Mouse (Mus musculus): ENCODE data around the gene Olfr1366.
A peak's percentile ranks its signal among the peaks of the same experiment; 100 is the strongest.
"Not testable (repeated sequence)": the region's sequence is repeated elsewhere in the genome, so short reads cannot be mapped to it uniquely, and the experiment has no call there.

The Olfr1366 gene

GRCm38 (mm10) chr13:21542708-21543107 lies at the start of gene Olfr1366:
Gene Olfr1366, minus strand, starts transcription at chr13:21542808.
- DNase-seq (ENCODE audit: low spot score), result no peak

- DNase-seq (ENCODE audit: low spot score), result no peak
Observed at GRCm38 (mm10) chr13:21591618-21592017, 49.0 kb upstream of the Olfr1366 start.

GRCm38 (mm10) chr13:21581659-21582058 lies 39.1 kb upstream of the Olfr1366 start, which contains the start of gene Olfr1364:
Gene Olfr1364, minus strand, starts transcription at chr13:21581759.
- no peak for DNase-seq (ENCODE audit: low spot score)

GRCm38 (mm10) chr13:21559793-21560192 lies 17.2 kb upstream of the Olfr1366 start, which contains the start of gene Olfr1535:
Gene Olfr1535, minus strand, starts transcription at chr13:21559893.
- no peak for DNase-seq (ENCODE audit: low spot score)

GRCm38 (mm10) chr13:21550416-21551110 lies 8.0 kb upstream of the Olfr1366 start:
- no peak for DNase-seq (ENCODE audit: low spot score)

GRCm38 (mm10) chr13:21549487-21549886 lies 6.9 kb upstream of the Olfr1366 start:
- DNase-seq (ENCODE audit: low spot score), result no peak

GRCm38 (mm10) chr13:21530781-21531201 lies 11.8 kb downstream of the Olfr1366 start, which contains the start of gene Zkscan8:
Gene Zkscan8, minus strand, starts transcription at chr13:21531120.
- peak; percentile 81 for DNase-seq (ENCODE audit: low spot score)

GRCm38 (mm10) chr13:21530136-21530535 lies 12.5 kb downstream of the Olfr1366 start:
- peak; percentile 13 for DNase-seq (ENCODE audit: low spot score)

- peak; percentile 88 for DNase-seq (ENCODE audit: low spot score)
Observed at GRCm38 (mm10) chr13:21506221-21506649, 36.4 kb downstream of the Olfr1366 start.

- no peak for DNase-seq (ENCODE audit: low spot score)
Observed at GRCm38 (mm10) chr13:21502296-21502695, 40.3 kb downstream of the Olfr1366 start.

- not testable (repeated sequence) for DNase-seq (ENCODE audit: low spot score)
Observed at GRCm38 (mm10) chr13:21501182-21501581, 41.4 kb downstream of the Olfr1366 start, which contains the start of gene Gm11273. Gene Gm11273, minus strand, starts transcription at chr13:21501418.

- DNase-seq (ENCODE audit: low spot score), result no peak
Observed at GRCm38 (mm10) chr13:21495080-21495479, 47.5 kb downstream of the Olfr1366 start, which contains the start of gene AK157302. Gene AK157302, plus strand, starts transcription at chr13:21495223.

- no peak for DNase-seq (ENCODE audit: low spot score)
Observed at GRCm38 (mm10) chr13:21492847-21493246, 49.8 kb downstream of the Olfr1366 start.

GRCm38 (mm10) chr13:21486881-21487280 lies 55.7 kb downstream of the Olfr1366 start:
- no peak for DNase-seq (ENCODE audit: low spot score)
